Mouse (Mus musculus) ES-E14 (cell line): ENCODE measurements at regions not wholly inside any gene's neighbourhood (a gene's known extent, or its start where the extent isn't known, plus 50 kb on each side); places are given as distances from the start of the nearest gene placed in this dataset.
A peak's percentile ranks its signal among the peaks of the same experiment; 100 is the strongest.
"Not testable (repeated sequence)": the region's sequence is repeated elsewhere in the genome, so short reads cannot be mapped to it uniquely, and the experiment has no call there.

Experiments
- DNase-seq: peaks from one replicate; pipeline ENCODE4 v3.0.0-alpha.2; 2013; ENCODE audit warnings: low read depth, low spot score
- H3K27ac ChIP-seq: 2 replicates; pipeline ENCODE4 v1.5.1; 2012; ENCODE audit warnings: low read depth, mild to moderate bottlenecking, low read length, moderate library complexity, mixed read lengths; ENCODE audit not compliant: poor library complexity, insufficient read depth, severe bottlenecking
- H3K36me3 ChIP-seq: 2 replicates; pipeline ENCODE4 v1.6.1; 2012; ENCODE audit warnings: mild to moderate bottlenecking, low read length, moderate library complexity, mixed read lengths; ENCODE audit not compliant: control insufficient read depth, poor library complexity, insufficient read depth, severe bottlenecking
- H3K4me1 ChIP-seq, 2 experiments: fragments of 150-350 bp in 1 of 2; sonication (generic) in 1 of 2; 2 replicates each; pipeline ENCODE4 v1.6.1; 2012; ENCODE audit warnings: low read length in 2 of 2, mild to moderate bottlenecking in 1 of 2, mixed read lengths in 1 of 2; ENCODE audit not compliant: control insufficient read depth in 2 of 2, insufficient read depth in 2 of 2, poor library complexity in 1 of 2
- H3K4me3 ChIP-seq, 2 experiments: fragments of 150-350 bp in 1 of 2; sonication (generic) in 1 of 2; 2 replicates each; pipeline ENCODE4 v1.5.1; 2012; ENCODE audit warnings: low read length in 2 of 2, low read depth in 1 of 2, mild to moderate bottlenecking in 1 of 2, mixed read lengths in 1 of 2; ENCODE audit not compliant: insufficient read depth in 1 of 2, poor library complexity in 1 of 2, severe bottlenecking in 1 of 2
- H3K9ac ChIP-seq: 2 replicates; pipeline ENCODE4 v1.6.1; 2012; ENCODE audit warnings: low read depth, mild to moderate bottlenecking, low read length, mixed read lengths; ENCODE audit not compliant: poor library complexity, insufficient read depth, severe bottlenecking
- H3K9me3 ChIP-seq: fragments of 150-350 bp; sonication (generic); 2 replicates; pipeline ENCODE4 v1.6.1; 2012; ENCODE audit warnings: low read depth, mild to moderate bottlenecking, low read length; ENCODE audit not compliant: control insufficient read depth, insufficient read depth
- CHD2 ChIP-seq: IDR thresholded peaks from 2 replicates; pipeline ENCODE4 v1.6.1; 2014; ENCODE audit warnings: mild to moderate bottlenecking, low read depth, low read length, inconsistent platforms
- HCFC1 ChIP-seq: IDR thresholded peaks from 2 replicates; pipeline ENCODE4 v1.6.1; 2012; ENCODE audit warnings: low read length, inconsistent platforms, borderline replicate concordance; ENCODE audit not compliant: insufficient read depth
- MAFK ChIP-seq: IDR thresholded peaks from 2 replicates; pipeline ENCODE4 v1.6.1; 2014; ENCODE audit warnings: mild to moderate bottlenecking, low read depth, low read length, inconsistent platforms; ENCODE audit not compliant: insufficient read depth
- ZC3H11A ChIP-seq: IDR thresholded peaks from 2 replicates; pipeline ENCODE4 v1.6.1; 2012; ENCODE audit warnings: low read depth, mild to moderate bottlenecking, inconsistent platforms, low read length, borderline replicate concordance
- ZNF384 ChIP-seq: IDR thresholded peaks from 2 replicates; pipeline ENCODE4 v1.6.1; 2012; ENCODE audit warnings: low read depth, low read length, inconsistent platforms
- in situ Hi-C, 2 experiments: fragments of 600-800 bp; cut with MboI; formaldehyde crosslinking; loops; one replicate each; pipeline ENCODE4 v1.15.1; 2025; ENCODE audit warnings: low sequenced_read_pairs in 2 of 2, inconsistent platforms in 1 of 2; ENCODE audit not compliant: unreplicated experiment in 2 of 2

GRCm38 (mm10) chr10:49985038-49985437, 196.5 kb upstream of the Grik2 start:
- Histone ChIP-seq H3K27ac (no peak overlapping the region), H3K36me3 (no peaks in the 10 kb centered on the region), H3K4me3 (no peak overlapping the region), H3K9ac (no peak overlapping the region), H3K9me3 (no peaks in the 10 kb centered on the region), H3K4me1 (no peaks in the 10 kb centered on the region)
- in situ Hi-C loops: no loop called here
- TF ChIP-seq HCFC1 (no peak), CHD2 (no peak), ZC3H11A (no peak), ZNF384 (no peak), MAFK (no peak)
- no peak for DNase-seq

GRCm38 (mm10) chr10:49952434-49952833, 163.9 kb upstream of the Grik2 start:
- Histone ChIP-seq H3K9me3 (no peaks in the 10 kb centered on the region), H3K9ac (no peak overlapping the region), H3K27ac (no peak overlapping the region), H3K36me3 (no peaks in the 10 kb centered on the region), H3K4me3 (no peak overlapping the region), H3K4me1 (no peaks in the 10 kb centered on the region)
- TF ChIP-seq MAFK (no peak), HCFC1 (no peak), ZNF384 (no peak), CHD2 (no peak)
- in situ Hi-C loops: no loop called here
- no peak for DNase-seq

GRCm38 (mm10) chr10:49937305-49937704, 148.7 kb upstream of the Grik2 start:
- H3K4me3 ChIP-seq, H3K36me3 ChIP-seq, DNase-seq, H3K9ac ChIP-seq, H3K27ac ChIP-seq, in situ Hi-C loops, H3K9me3 ChIP-seq, H3K4me1 ChIP-seq: not testable (repeated sequence)

GRCm38 (mm10) chr10:49909206-49909605, 120.6 kb upstream of the Grik2 start:
- 0 out of 2 replicates have a peak overlapping the region, but pooled peaks have one; percentile 31 for H3K27ac ChIP-seq
- in situ Hi-C loops, DNase-seq, H3K9me3 ChIP-seq, H3K4me1 ChIP-seq, H3K36me3 ChIP-seq, H3K4me3 ChIP-seq, H3K9ac ChIP-seq: not testable (repeated sequence)

- H3K27ac ChIP-seq, in situ Hi-C loops, H3K9me3 ChIP-seq, H3K4me1 ChIP-seq, H3K4me3 ChIP-seq, H3K36me3 ChIP-seq, H3K9ac ChIP-seq: not testable (repeated sequence)
- peak; percentile 27 for DNase-seq
These were observed 119.6 kb upstream of the Grik2 start for GRCm38 (mm10) chr10:49908126-49908525.

- H3K4me3 ChIP-seq, H3K9ac ChIP-seq, H3K9me3 ChIP-seq, H3K4me1 ChIP-seq, H3K27ac ChIP-seq, in situ Hi-C loops, H3K36me3 ChIP-seq: not testable (repeated sequence)
- peak; percentile 38 for DNase-seq
These were observed 116.1 kb upstream of the Grik2 start for GRCm38 (mm10) chr10:49904626-49905025.
